Mouse (Mus musculus) right cerebral cortex, adult 2 months (tissue): Measurements from ENCODE around the gene Tagln2.
A peak's percentile ranks its signal among the peaks of the same experiment; 100 is the strongest.

Experiments
- DNase-seq, 2 experiments: peaks; one replicate each; pipeline ENCODE4 v3.0.0; 2021 to 2022; ENCODE audit warnings: low spot score in 2 of 2

Tagln2 gene

DNA sequence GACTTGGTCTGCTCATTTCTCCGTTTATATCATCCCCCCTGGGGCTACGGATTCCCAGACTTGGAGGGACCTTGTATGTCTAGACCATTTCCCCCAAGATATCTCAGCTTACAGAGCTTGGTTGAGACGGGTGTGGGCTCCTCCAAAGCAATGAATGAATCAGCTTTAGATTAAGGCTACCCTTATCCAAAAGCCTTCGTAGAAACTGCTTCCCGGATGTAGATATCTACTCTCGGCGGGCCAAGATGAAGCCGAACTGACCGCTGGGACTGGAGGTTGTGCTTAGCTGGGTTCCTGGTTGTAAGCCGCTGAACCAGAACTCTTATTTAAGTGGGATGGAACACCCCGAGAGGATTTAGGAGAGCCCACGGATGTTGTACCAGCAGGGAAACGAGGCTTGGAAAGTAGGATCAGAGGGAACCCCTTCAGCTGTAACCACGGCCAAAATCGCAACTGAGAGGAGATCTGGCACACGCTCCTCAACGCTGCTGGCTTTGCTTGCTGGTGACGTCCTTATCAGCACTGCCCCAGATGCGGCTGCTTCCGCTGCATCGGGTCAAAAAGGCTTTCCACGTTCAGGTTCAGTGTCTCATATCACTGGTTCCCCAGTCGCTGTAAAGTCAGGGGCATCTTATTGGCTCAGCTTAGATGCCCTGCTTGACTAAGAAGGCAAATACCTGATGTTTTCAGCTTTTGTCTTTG, 26.7 kb downstream of the Tagln2 start:
- no peak for DNase-seq

DNA sequence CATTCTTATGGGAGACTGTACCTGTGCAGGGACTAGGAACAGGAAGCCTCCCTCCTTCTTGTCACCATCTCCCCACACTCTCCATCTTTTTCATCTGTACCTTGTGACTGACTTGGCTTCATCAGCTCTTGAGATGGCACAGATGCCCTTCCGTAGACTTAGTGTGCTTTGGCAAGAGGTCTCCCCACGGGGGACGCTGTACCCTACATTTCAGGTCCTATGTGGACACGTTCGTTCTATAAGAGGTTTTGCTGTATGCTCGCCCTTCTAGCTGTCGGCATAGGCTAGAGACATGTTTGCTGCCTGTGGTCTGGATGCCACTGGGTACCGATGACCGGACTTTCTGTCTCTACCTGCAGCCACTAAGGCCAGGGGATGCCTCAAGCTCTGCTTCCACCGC, 27.6 kb downstream of the Tagln2 start:
- DNase-seq = no peak

DNA sequence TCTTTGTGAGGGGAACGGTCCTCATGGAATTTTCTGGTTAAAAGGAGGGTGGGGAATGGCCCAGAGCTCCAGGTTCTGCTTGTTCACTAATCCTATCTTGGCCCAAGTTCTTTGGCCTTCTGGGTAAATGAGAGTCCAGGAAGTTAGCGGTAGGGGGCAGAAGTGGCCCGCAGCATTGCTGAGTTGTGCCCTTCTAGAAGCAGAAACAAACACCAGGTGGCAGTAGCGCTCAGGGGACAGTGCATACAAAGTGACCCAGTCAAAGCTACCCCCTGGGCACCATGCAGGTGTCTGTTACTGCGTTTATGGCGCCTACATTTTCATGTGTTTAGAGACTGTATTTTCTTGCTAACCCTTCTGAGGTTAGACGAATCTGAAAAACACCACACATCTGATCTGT, 28.9 kb downstream of the Tagln2 start:
- DNase-seq = peak; percentile 88 to 91

DNA sequence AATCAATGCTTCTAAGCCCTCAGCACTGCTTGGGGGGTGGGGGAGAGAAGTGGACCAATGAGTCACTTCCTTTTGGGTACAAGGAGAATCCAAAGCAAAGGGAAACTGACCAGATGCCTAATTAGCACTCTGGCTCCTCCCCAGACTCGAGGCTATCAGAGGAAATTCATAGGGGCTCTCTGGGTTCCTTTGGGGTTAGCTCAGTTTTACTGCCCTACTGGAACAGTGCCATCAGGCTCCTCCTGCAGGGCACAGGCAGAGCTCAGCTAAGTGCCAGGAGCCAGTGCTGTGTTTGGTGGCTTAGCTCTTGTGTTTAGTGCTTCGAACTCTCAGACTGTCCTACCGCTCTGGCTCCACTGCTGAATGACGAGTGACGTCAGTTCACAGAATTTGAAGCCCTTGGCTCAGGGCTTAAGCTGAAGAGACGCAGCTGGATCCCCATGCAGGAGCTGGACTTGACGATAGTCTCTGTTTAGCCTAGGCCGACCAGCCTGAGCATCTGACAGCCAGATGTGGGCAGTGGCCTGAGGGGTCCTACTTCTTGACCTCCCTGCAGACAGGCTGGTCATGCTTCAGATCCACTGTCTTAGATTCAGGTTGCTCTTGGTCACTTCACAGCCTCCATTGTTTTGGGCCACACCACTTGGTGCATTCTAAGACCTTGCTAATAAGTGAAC, 30.8 kb downstream of the Tagln2 start:
- DNase-seq = no peak

DNA sequence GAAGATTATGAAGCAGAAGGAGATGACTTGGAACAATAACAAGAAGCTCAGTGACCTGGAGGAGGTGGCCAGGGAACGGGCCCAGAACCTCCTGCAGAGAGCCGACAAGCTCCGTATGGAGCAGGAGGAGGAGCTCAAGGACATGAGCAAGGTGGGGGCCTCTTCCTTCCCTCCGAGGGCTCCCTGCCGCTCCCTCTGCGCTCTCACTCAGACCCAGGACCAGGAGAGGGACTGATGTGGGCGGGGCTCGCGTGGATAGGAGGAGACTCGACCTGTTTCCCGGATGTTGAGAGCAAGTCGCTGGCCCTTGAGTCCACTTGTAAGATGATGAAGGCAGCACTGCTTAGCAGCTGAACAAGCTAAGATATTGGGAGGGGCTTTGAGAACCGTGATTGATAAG, 32.7 kb downstream of the Tagln2 start:
- no peak for DNase-seq

DNA sequence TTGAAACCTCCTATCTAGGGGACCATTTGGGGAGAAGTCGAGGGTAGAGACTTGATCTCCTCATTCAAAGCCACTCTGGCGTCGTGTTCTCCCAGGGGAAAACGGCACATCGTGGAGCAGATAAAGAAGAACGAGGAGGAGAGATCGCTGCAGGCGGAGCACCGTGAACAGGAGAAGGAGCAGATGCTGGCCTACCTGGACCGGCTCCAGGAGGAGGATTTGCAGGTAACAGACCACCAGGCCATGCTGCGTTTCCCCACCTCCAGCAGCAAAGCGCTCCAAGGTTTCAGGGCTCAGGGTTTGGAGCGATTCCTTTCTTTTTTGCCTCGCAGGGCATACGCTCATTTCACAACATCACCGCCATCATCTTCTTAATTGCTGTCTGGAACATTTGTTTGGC, 35.3 kb downstream of the Tagln2 start:
- no peak for DNase-seq

DNA sequence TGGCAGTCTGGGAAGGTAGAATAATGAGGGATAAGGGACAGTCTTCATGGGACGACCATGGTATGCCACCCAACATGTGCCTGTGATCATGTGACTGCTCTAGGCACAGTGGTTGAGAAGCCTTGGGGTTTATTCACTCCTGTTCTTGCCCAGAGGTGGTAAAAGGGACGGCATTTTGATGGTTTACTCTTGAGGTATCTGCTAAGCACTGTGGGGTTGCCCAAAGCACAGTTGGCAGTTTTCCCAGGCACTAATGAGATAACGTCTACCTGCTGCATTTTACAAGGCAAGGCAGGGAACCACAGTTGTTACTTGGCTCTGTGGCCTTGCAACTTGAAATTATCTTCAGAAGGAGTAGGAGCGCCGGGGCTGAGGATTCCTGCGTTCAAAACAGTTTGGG, 40.0 kb downstream of the Tagln2 start:
- no peak for DNase-seq

DNA sequence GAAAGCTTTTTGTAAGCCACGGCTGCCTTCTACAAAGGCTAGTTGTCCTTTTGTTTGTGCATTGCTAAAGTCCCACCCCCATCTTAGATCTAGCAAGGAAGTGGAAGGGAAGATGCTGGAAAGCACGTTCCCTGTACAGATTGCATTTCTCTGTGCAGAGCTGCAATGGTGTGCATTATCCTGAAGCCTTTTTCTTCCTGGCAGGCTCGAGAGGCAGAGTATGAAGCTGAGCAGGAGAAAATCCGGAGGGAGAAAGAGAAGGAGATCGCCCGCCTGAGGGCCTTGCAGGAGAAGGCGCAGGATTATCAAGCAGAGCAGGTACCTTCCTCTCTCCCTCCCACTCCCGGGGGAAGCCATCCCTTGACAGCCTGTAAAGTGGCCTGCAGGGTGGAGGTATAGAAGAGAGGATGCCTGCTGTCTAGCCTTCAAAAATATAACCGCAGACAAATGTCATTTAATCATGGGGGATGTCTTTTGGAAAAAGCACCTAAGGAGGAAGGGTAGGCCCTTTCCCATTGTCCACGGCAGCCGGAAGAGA, 40.5 kb downstream of the Tagln2 start:
- no peak for DNase-seq

DNA sequence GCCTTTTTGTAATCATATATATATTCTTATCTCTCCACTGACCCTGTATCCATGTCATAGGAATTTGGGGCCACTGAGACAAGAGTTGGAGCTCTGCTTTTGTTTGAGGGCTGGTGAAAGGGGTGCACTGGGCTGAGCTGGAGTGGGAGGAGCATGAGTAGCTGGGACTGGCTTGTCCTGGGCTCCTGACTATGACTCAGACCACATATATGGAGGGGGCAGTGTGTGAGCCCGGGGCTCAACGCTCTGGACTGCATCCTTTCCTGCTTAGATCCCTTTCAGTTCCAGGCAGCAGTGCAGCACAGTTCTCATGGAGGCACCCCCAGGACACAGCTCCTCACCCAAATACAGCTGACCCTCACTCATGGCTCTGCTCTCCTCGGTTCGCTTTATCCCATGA, 46.2 kb downstream of the Tagln2 start:
- DNase-seq = no peak

DNA sequence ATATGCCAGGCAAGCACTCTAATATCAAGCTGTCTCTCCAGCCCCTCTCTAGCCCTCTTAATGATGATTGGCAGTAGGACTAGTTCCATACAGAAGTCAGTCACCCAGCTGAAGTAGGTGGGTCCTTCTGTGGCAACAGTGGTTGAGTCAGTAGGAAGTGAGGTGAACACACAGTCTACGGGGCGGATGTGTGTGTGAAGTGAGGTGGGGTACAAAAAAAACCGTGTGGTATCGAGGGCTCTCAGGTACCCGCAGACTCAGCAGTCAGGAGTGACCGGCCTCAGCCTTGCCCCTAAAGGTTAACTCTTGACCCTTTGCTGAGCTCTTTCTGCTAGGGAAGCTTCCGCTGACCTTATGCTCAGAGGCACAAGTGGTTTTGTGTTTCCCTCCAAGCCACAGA, 48.7 kb downstream of the Tagln2 start:
- no peak for DNase-seq

DNA sequence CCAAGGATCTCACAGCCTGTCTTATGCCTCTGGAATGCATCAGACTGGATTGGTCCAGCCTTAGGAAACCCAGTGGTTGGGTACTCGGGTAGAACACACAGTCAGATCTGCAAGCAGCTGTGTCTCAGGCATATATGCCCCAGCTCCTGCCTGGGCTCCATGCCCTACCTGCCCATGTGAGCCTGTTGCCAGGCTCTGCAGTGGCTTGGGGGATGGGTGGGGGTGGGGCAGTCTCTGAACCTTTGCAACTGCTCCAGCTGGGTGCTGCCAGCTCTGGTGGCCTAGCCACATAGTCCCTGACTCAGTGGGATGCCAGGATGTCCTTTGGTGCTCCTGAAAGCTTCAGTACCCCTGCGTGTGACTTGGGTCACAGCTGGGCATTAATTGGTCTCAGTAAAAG, 49.5 kb downstream of the Tagln2 start:
- DNase-seq = no peak

DNA sequence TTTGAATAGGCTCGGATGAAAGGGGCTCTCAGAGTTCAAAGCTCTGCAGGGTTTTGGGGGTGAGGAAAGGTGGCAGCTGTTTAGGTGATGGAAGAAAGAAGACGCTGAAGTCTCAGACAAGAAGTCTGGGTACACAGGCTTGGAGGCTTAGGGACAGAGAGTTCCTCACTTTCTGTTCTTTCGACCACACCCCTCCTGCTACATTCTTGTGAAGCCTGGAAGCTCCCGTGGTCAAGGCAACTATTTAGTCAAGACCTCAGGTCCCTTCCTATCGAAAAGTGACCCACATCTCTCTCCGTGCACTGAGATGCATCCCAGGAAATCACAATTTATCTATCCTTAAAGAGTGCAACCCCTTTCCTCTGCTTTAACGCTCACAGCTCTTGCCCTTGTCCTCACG, 49.9 kb downstream of the Tagln2 start:
- no peak for DNase-seq

DNA sequence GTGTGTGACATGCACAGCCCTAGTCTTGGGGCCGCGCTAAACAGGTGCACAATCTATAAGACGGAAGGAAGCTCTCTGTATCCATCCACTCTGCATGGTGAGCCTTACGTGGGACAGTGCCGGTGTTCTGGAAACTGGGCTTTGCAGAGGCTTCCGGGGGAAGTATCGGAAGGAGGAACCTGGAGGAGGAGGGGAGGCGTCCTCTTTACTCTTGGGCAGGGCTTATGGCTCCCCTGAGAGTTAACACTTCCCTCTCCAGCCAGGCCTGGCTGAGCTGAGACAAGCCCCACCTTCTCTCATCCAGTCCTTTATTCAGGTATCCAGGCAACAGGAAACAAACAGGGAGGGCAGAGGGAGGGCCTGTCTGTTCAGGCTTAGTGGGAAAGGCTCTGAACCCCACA, 50.7 kb downstream of the Tagln2 start:
- peak; percentile 56 to 57 for DNase-seq

DNA sequence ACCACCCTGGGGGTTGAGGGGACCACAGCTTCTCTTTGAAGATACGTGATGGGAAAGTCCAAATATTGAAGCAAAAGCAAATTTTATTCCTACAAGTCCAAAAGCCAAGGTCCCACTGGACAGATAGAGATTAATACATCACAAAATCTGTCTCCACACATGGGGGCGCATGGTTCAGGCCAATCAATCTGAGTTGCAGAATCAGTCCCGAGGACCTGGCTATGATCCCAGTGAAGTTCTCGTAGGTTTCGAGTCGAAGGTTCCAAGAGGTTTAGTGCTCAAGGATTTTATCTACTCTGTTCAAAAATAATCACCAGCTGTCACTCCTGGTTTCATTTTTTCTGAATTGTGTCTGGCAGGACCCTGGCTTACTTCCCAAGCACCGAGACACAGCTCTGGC, 51.2 kb downstream of the Tagln2 start:
- no peak for DNase-seq

DNA sequence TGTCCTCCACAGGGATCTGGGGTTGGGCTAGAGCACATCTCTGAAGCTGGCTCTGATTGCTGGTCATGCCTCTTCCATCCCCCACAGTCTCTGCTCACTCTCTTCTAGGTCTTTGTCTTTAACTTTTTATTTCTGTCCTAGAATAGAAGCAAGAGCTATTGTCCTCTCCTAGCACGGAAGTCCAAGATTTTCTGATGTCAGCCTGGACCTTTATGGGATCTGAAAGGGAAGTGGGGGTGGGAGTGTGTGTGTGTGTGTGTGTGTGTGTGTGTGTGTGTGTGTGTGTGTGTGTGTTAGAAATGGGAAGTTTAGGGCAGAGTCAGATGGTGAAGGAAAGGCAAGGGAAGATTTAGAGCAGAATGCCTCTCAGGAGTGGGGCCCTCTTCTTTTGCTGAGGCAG, 52.8 kb downstream of the Tagln2 start:
- DNase-seq = no peak

DNA sequence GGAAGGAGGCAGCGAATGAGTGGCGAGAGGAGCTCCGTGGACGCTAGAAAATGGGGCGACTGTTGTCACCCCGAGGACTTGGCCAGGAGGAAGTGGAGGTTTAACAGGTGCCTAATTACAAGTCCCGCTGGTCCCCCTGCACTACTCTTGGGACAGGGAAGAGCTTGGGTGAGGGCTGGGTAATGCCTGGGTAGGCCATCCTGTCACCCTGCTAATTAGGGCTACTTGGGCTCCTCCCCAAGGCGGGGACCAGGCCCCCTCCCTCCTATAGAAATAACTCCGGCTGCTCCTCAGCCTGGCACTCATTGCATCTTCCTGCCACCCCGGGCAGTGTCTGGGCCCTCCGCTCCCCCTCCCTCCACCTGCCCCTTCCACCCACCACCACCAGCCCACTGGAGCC, 55.8 kb downstream of the Tagln2 start, which contains the start of gene Vsig8:
Vsig8 (plus strand) TSS at position 301 of the 400 bp plus-strand sequence.
- DNase-seq = no peak
